Mouse (Mus musculus): ENCODE data around the gene Cyb5d1. TPM values are rescaled to one million over a fixed set of nuclear protein-coding genes. Genes with fewer than 3 reads are reported as not detected.

Cyb5d1 gene
- total RNA-seq, 2 experiments from 2014 or later: 43.6 to 45.0 TPM

DNA sequence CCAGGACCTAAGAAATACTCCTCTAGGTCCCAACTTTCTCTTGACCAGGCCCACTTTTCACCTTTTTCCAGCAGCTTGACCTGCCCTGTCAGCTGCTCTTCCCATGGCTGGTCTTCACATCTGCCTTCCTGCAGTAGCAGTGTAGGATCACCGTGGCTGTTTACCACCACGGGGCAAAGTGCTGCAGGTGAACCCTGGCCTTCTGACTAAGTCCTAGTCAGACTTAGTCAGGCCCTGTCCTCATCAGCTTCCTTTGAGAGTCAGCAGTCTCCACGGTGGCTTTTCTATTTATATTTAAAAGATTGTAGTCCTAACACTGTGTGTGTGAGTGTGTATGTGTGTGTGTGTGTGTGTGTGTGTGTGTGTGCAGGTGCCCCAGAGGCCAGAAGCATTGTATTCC lies 17.7 kb downstream of the Cyb5d1 start:
- DNase-seq (ENCODE audit: low spot score in 2 of 2): no peak
- TF ChIP-seq CTCF (conservative IDR thresholded peaks at IDR 0.05): no peak
- H3K4me3 ChIP-seq: no peak overlapping the region
- H3K27ac ChIP-seq: no peak overlapping the region

DNA sequence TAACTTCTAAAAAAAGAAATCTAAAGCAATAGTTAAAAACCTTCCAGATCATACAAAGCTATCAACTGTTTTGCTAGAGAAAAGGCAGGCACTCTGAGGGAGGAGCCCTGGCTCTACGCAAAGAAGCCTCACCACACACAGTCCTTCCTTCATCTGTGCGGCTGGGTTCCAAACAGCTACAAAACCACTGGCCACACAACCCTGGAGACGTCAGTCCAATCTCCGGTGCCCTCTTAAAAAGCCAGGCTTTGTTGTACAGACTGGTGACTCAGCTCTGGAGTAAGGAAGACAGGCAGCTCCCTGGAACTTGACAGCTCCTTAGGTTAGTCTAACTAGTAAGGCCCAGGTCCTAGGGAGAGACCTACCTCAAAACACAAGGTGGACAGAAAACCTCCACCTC lies 19.8 kb downstream of the Cyb5d1 start:
- no peak for TF ChIP-seq CTCF (conservative IDR thresholded peaks at IDR 0.05)

DNA sequence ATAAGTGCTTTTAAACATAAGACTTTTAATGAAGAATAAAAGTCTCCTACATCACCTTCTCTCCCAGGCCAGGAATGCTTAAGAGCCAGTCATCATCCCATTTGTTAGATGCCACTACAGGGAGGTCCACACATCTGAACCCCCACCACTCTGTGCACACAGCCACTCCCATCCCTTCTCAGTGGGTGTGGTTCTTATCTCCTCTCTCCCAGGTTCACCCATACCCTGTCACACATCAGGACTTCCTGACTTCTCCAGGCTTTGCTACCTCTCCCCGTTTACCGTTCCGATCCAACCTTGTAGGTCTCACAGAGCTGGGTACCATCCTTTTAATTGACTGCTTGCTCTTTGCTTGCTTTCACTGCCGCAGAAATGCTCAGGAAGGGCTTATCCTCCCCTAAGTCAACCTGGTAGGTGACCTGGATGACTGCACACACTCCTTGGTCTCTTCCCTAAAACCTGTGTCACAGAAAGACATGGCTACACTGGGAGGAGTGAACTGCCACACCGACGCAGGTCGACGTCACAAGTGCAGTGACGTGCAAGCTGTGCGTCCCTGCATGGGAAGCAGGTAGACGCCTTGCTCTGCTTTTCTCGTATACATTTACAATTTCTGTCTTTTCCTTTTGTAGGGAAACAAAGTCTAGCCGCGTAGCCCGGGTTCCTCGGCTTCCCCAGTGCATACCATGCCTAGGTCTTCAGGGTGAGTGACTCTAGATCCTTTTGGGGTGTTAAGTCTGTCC lies 22.0 kb downstream of the Cyb5d1 start:
- Histone ChIP-seq H3K4me3 (no peak overlapping the region), H3K27ac (peak overlapping the region; percentile 99)
- no peak for TF ChIP-seq CTCF (conservative IDR thresholded peaks at IDR 0.05)
- no peak for DNase-seq (ENCODE audit: low spot score in 2 of 2)

More for the DNA sequence above, 19.8 kb downstream of the Cyb5d1 start:
- no peak for DNase-seq (ENCODE audit: low spot score in 2 of 2)
- H3K4me3 ChIP-seq: no peak overlapping the region
- H3K27ac ChIP-seq: no peak overlapping the region

DNA sequence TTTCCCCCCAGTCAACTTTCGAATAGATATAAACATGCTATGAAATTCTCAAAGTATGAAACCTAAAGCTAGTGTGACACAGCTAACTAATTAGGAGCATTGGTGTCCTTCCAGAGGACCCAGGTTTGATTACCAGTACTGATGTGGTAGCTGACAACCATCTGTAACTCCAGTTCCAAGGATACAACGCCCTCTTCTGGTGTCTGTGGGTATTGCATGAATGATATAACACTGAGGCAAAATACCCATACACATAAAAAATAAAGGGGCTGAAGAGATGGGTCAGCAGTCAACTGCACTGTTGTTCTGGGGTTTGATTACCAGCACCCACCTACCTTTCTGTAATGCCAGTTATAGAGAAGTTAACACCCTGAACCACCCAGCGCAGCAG lies 22.7 kb downstream of the Cyb5d1 start:
- TF ChIP-seq CTCF (conservative IDR thresholded peaks at IDR 0.05): peak; percentile 76
- H3K4me3 ChIP-seq: no peak overlapping the region; the same call in 1 of the 2 replicates
- peak overlapping the region; percentile 99 for H3K27ac ChIP-seq

DNA sequence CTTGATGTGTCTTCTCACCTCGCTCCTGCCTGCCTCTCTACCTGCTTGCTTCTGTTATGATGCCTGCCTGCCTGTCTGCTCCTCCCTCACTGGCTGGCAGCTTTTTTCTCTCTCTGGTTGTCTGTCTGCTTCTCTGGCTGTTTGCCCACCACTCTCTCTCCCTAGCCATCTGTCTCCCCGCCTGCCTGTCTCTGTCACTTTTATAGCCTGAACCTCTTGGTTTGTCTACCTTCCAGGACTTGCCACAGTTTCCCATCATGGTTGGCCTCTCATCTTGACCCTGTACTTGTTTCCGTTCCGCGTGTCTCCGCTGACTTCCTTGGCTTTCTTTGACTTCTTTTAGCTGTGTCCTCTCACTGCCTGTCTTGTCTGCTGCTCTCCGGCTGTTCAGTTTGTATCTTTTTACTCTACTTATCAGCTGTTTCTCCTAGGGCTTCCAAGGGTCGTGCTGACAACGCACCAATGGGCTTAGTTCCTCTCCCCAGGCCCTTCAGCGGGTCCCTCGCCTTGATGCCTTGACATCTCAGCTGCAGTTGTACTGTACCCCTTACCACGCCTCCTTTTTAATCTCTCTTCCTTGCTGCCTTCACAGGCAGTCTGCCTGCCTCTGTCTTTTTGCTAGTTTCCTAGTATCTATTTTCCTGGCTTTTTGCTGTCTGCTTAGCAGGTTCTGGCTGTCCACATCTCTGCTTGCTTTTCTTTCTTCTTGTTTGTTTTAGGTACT lies 23.2 kb downstream of the Cyb5d1 start:
- Histone ChIP-seq H3K4me3 (no peak overlapping the region; the same call in 1 of the 2 replicates), H3K27ac (peak overlapping the region; percentile 99)
- DNase-seq (ENCODE audit: low spot score in 2 of 2): peak; percentile 82 to 88
- no peak for TF ChIP-seq CTCF (conservative IDR thresholded peaks at IDR 0.05)

More for the DNA sequence above, 22.7 kb downstream of the Cyb5d1 start:
- no peak for DNase-seq (ENCODE audit: low spot score in 2 of 2)

DNA sequence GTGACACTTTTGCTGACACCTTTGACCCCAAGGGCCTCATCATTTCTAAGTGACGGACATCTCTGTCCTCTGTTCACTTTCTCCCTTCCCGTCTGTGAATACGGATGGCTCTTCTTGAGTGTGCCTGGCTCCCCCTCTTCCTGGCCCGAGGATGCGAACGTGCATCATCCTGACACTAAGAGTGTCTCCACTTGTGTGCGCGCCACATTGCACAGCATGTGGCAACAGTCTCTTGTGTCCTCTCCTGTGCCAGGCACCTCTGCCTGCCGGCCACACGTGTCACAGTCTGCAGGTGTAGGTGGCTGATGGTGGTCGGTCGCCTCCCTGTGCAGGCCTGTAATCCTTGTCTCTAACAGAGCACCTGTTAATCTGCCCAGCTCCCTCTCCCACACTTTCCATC lies 23.8 kb downstream of the Cyb5d1 start:
- no peak overlapping the region for H3K4me3 ChIP-seq
- peak overlapping the region; percentile 99 for H3K27ac ChIP-seq
- no peak for DNase-seq (ENCODE audit: low spot score in 2 of 2)
- TF ChIP-seq CTCF (conservative IDR thresholded peaks at IDR 0.05): no peak

DNA sequence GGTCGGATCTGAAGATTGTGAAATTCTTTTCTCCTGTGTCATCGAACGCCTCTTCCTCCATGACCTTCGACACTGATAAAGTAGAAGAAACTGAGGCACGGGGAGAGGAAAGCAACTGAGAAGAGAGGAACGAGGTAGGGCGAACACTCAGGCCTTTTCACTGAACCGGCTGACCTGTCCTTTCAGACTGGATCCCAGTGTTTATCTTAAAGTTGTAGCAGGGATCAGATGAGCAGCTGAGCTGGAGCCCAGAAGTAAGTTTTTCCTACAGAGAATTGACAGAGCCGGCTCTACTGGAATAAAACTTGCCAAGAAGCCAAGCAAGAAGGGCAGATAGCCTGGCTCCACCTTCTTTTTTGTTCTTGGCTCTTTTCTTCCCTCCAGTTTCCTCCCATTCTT lies 24.6 kb downstream of the Cyb5d1 start:
- Histone ChIP-seq H3K27ac (peak overlapping the region; percentile 99), H3K4me3 (no peak overlapping the region)
- no peak for TF ChIP-seq CTCF (conservative IDR thresholded peaks at IDR 0.05)
- no peak for DNase-seq (ENCODE audit: low spot score in 2 of 2)

DNA sequence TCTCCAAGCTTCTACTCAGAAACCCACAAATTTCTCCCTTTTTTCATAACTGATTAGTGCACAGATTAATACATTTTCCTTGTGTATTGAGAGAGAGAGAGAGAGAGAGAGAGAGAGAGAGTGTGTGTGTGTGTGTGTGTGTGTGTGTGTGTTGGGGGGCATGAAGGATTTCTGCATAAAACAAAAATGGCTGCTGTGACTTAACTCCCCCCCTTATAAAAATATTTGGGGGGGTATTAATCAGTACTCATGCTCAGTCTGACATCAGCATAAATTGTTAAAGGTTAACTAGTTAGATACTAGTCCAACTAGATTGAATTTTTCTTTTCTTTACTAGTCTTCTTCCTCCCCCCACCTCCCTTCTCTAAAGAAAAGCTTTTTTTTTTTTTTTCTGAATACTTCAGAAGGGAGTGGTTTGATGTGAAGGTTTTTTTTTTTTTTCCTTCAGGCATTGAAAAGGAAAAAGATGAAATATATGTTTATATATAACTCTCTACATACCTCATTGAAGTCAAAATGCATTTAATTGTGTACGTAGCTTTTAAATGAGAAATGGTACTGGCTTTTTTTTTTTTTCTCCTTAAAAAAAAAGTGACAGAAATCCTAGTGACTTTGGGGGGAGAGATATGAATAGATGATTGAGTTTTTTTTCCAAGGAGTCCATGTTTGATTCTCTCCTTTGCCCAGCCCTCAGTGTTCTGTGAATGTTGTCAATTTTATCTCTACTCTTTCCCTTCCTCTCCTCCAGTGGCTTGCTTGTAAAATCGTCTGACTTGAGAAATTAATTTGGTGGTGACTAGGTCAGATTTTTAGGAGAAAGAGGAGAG lies 25.2 kb downstream of the Cyb5d1 start:
- TF ChIP-seq CTCF (conservative IDR thresholded peaks at IDR 0.05): no peak
- DNase-seq (ENCODE audit: low spot score in 2 of 2): no peak
- H3K27ac ChIP-seq: peak overlapping the region; percentile 99
- peak overlapping the region; percentile 87; the same call in 1 of the 2 replicates for H3K4me3 ChIP-seq

DNA sequence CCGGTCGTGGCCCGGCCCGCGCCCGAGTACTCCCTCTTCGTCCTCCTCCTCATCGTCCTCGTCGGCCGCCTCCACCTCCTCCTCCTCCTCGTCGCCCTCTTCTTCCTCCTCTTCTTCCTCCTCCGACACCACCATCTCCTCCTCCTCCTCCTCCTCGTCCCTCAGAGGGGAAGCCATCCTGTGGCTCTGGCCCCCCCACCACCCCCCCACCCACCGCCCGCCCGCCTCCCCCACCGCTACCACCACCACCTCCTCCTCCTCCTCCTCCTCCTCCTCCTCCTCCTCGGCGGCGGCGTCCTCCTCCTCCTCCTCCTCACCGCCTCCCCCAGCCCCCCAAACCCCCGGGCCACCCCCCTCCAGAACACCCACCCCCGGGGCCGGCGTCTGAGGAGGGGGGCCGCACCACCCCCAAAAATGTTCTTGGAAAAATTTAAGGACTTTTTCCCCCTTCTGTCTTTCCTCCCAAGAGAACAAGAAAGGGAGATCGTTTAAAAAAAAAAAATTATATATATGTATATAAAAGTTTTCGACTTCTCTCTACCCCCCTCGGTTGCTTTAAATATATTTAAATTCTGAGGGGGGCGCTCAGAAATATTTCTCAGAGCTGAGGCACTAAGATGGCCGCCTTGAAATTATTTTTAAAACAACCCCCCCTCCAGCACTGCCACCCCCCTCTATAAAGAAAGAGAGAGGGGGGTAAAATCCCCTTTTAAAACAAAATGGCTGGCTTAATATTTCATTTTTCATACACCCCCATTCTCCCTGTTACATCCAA lies 26.0 kb downstream of the Cyb5d1 start, which contains the start of gene Chd3:
Chd3 (minus strand) TSS at position 192 of the 775 bp plus-strand sequence.
- no peak for TF ChIP-seq CTCF (conservative IDR thresholded peaks at IDR 0.05)
- DNase-seq (ENCODE audit: low spot score in 2 of 2): no peak
- Histone ChIP-seq H3K27ac (peak within 1 kb of the TSS; percentile 99), H3K4me3 (peak within 1 kb of the TSS; percentile 87)

DNA sequence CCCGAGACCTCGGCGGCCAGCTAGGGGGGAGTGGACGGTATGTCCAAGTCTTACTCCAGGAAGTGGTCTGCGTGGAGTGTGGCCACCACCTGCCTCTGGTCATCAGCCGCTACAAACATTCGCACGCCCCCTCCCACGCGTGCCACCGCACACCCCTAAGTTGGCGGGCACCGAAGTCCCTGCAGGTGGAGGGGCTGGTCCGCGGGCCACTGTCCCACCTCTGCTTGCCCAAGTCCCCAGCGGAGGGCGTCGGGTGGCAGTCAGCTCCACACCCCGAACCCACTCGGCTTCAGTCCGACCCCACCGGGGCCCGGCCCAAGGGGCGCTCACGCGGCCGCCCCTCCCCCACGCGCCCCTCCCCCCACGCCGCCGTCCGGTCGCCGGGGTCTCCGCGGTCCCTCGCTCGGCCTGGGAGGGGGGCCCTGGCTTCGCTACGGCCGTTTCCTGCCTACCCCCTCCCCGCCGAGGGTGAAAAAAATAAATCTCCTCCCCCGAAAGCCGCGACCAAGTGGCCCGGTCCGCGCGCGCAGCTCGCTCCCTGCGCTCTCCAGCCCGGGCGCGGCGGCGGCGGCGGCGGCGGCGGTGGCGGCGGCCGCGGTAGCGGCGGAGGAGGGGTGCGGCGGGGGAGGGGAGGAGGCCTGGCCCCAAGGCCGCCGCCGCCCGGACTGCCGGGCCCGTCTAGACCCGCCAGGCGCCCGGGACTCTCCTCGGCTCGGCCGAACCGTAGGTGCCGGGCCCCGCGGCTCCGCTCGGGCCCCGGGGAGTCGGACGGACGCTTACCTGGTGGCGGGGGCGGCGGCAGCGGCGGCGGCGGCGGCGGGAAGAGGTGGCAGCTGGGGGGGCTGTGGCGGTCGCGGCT lies 26.8 kb downstream of the Cyb5d1 start:
- 0 out of 2 replicates have a peak, but pooled peaks have one; percentile 5 for TF ChIP-seq CTCF (conservative IDR thresholded peaks at IDR 0.05)

More for the DNA sequence above, 26.8 kb downstream of the Cyb5d1 start:
- Histone ChIP-seq H3K27ac (peak overlapping the region; percentile 99), H3K4me3 (peak overlapping the region; percentile 87)
- no peak for DNase-seq (ENCODE audit: low spot score in 2 of 2)

All from layer of hippocampus, adult 2 months (tissue).